Mouse (Mus musculus) myocyte (in vitro differentiated cells): ENCODE data around the gene Gm10639.
"Not testable (repeated sequence)": the region's sequence is repeated elsewhere in the genome, so short reads cannot be mapped to it uniquely, and the experiment has no call there.

Source experiments
- CEBPB ChIP-seq: IDR thresholded peaks from 2 replicates; pipeline ENCODE4 v1.6.1; 2011; ENCODE audit warnings: mild to moderate bottlenecking, moderate library complexity; ENCODE audit not compliant: poor library complexity, insufficient read depth, severe bottlenecking
- E2F4 ChIP-seq: IDR thresholded peaks from one replicate; pipeline ENCODE4 v1.6.1; 2011; ENCODE audit warnings: mild to moderate bottlenecking, control low read depth, moderate library complexity; ENCODE audit not compliant: insufficient read depth
- MAX ChIP-seq: IDR thresholded peaks from one replicate; pipeline ENCODE4 v1.6.1; 2011; ENCODE audit warnings: low read depth, mild to moderate bottlenecking, control low read depth
- MYOD1 ChIP-seq, 3 experiments: IDR thresholded peaks; one replicate each; pipeline ENCODE4 v1.6.1; 2011; ENCODE audit warnings: control low read depth in 2 of 3, low read depth in 2 of 3, mild to moderate bottlenecking in 2 of 3, moderate library complexity in 1 of 3; ENCODE audit not compliant: insufficient read length in 2 of 3, control insufficient read depth in 1 of 3
- MYOG ChIP-seq, 3 experiments: IDR thresholded peaks; one replicate each; pipeline ENCODE4 v1.6.1; 2011; ENCODE audit warnings: control low read depth in 2 of 3, low read depth in 2 of 3, mild to moderate bottlenecking in 2 of 3; ENCODE audit not compliant: insufficient read length in 2 of 3, control insufficient read depth in 1 of 3, insufficient read depth in 1 of 3
- POLR2A ChIP-seq: IDR thresholded peaks from one replicate; pipeline ENCODE4 v1.6.1; 2011; ENCODE audit warnings: low read depth, mild to moderate bottlenecking, control low read depth, moderate library complexity; ENCODE audit not compliant: insufficient read length
- POLR2AphosphoS2 ChIP-seq: IDR thresholded peaks from one replicate; pipeline ENCODE4 v1.6.1; 2011; ENCODE audit warnings: low read depth, control low read depth; ENCODE audit not compliant: insufficient read length
- REST ChIP-seq: IDR thresholded peaks from one replicate; pipeline ENCODE4 v1.6.1; 2011; ENCODE audit warnings: mild to moderate bottlenecking, control low read depth, moderate library complexity; ENCODE audit not compliant: insufficient read depth, insufficient read length
- SRF ChIP-seq: IDR thresholded peaks from one replicate; pipeline ENCODE4 v1.6.1; 2011; ENCODE audit warnings: low read depth; ENCODE audit not compliant: control insufficient read depth, insufficient read length
- TCF12 ChIP-seq: IDR thresholded peaks from one replicate; pipeline ENCODE4 v1.6.1; 2011; ENCODE audit warnings: mild to moderate bottlenecking, control low read depth; ENCODE audit not compliant: poor library complexity, insufficient read depth, severe bottlenecking
- USF1 ChIP-seq: IDR thresholded peaks from one replicate; pipeline ENCODE4 v1.6.1; 2011; ENCODE audit warnings: low read depth, mild to moderate bottlenecking, control low read depth, moderate library complexity

DNA sequence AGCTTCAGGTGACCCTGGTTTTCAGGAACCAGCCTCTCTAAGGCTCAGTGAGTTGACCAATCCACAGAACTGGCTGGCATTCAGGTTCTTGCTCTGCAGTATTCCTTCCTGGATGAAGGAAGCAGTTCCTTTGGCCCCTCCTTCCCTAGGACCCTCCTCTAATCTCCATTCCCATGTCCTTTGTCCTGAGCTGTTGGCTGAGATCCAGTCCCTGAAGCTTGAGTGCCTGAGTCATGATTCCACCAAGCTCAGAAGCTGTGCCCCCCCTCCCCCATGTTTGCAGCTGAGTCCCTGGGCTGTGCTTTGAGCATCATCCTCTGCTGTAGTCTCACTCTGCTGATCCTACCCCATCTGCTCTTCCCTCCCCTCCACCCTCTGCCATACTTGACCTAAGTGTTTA, 47.3 kb downstream of the Gm10639 start:
- TF ChIP-seq MAX; TCF12; POLR2A; MYOG (IDR thresholded peaks at IDR 0.05; ENCODE audit: control insufficient read depth in 1 of 3, insufficient read depth in 1 of 3, insufficient read length in 2 of 3, low read depth in 2 of 3); E2F4; USF1; MYOD1 (IDR thresholded peaks at IDR 0.05; ENCODE audit: control insufficient read depth in 1 of 3, insufficient read length in 2 of 3, low read depth in 2 of 3); CEBPB; POLR2AphosphoS2; REST; SRF: not testable (repeated sequence)
